Mouse (Mus musculus) leukemia stem cell, adult 10-12 weeks (primary cell): ENCODE data around the gene Tacc3. TPM values are rescaled to one million over a fixed set of nuclear protein-coding genes. Genes with fewer than 3 reads are reported as not detected.

Experiments
- polyA plus RNA-seq: library from polyadenylated mRNA; stranded (reverse); fragments of >175 nt; gene quantifications from 2 replicates; pipeline ENCODE4 v1.2.3, GENCODE M21; 2012; ENCODE audit warnings: low replicate concordance

The Tacc3 gene
- 21.1 and 32.2 TPM in 2 replicates for polyA plus RNA-seq

DNA sequence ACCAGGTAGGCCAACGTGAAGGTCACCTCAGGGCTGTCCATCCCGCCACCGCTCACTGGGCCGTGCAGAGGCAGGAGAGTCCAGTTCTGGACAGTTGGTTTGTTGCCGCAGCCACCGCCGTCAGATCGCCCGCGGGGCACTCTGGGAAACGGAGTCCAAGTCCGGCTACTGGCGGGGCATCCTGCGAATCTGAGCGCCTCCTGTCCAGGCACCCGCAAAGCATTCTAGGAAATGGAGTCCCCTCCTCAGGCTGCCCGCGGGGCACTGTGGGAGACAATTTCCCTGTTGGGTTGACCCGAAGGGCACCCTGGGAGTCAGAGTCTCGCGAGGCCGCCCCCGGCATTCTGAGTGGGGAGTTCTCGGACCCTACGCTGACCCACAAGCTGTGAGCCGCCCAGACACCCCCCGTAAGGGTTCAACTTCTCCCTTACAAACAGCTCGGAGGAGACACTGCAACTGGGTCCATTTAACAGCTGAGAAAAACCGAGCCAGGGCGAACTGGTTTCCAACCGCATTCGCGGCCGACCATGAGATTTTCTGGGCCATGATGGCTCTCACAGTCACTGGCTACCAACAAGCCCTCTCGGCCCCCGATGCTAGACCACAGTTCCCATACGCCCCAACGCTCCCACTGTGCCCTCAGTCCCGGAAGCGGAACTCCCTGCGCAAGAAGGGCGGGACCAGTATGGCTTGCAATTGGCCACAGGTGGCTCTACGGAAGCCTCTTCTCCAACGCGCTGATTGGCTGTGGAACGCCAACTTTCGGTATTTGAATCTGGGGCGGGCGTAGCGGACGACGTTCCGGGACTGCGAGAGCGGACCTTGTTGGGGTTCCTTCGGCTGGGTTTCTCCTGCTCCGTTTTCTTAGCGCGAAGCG, at the start of gene Tacc3, which contains the start of gene Tmem129:
Gene Tacc3 (plus strand): TSS at position 342 of the 877 bp plus-strand sequence.
Gene Tmem129 (minus strand): TSS at position 630 of the 877 bp plus-strand sequence.

DNA sequence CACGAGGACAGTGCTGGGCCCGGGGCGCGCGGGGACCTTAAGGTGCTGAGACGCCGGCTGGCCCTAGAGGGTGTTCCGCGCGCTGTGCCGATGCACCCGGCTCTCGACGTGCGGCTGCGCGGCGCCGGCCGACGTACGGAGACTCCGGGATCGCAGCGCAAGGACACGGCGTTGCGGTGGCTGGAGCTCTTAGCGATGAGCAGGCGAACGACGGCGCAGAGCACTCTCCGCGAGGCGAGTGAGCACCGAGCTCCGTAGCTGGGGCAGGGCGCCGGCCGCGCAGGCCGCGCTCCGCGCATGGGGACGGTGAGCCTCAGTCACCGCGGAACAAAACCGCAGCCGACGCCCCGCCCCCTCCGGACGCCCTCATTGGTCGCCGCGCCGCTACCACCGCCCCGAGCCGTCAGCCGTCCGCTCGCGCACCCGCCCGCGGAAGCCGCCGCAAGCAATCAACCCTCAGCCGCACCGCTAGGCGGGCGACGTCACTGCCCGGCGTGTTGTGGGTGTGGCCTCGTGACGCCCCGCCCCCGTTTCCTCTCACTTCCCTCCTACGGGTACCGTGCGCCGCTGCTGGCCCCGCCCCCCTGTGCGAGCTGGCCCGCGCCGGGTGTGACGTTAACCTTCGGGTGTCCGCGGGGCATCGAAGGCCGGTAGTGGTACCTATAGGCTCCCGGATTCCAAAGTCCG, 28.5 kb upstream of the Tacc3 start, which contains the start of the genes Fam53a and Gm9903:
Gene Fam53a (minus strand): TSS at position 335 of the 687 bp plus-strand sequence.
Gene Gm9903 (plus strand): TSS at position 625 of the 687 bp plus-strand sequence.

DNA sequence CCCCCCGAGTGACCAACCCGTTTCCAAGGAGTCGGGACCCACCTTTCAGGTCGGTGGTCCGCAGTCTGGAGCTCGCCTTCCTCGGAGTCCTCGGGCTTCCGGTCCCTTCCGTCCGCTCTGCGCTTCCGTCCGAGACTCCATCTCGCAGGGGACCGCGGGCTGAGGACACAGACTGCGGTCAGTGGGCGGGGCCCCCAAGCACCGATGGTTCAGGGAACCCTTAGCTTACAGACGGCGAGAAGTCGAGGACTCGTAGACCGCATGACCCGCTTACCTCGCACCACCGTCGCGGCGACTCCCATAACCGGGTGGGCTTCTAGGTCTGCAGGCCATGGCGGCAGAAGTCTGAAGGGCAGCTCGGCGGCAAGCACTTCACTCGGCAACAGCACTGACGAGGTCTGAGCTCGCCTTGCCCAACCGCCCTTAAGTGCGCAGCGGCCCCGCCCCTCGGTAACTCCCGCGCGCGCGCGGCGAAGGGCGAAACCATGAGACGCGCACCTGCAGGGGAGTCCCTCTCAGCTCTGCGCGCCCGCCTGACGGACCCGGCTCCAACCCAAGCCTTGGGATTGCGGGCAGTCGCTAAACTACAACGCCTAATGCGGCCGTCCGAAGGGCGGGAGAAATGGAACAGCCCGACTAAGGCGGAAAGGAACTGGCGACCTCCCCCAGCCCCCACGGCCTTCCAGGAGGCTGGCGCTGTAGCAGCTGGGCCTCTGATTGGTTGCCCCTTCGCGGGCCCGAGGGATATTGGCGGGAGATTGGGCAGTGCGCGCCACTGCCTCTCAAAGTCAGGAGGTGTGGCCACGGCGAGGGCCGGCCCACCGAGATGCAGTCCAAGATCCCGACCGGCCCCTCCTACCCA, 5.8 kb upstream of the Tacc3 start, which contains the start of gene Slbp:
Gene Slbp (minus strand): TSS at position 654 of the 862 bp plus-strand sequence.

DNA sequence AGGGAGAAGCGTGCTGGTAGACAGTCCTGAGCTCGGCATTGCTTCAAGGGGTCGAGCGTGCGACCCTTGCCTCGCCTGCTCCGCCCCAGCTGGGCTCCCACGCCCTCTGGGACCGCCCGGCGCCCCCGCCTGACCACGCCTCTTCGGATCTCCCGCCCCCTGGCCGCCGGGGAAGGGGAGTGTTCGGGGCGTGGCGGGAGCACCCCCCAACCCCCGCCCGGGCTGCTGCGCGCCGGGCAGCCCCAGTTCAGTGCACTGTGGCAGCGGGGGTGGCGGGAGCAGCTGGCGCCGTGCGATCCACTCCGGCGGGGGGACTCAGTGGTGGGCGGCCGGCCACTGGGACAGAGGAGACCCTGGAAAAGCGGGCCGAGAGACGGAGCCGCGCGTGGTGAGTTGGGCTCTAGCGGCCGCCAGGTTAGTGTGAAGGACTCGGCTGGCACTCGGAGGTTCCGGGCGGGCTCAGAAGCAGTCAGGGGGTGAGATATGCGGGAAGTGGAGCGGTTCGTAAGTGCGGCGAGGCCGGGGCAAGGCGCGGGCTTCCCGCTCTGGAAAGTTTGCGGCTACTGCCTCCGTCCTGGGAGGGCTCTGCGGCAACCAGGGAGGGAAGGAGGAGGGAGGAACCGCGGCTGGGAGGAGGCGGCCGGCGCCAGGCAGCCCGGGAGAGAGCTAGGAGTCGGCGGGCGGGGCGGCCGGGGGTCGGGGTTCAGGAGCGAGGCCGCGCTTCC, 63.8 kb downstream of the Tacc3 start, which contains the start of gene Fgfr3:
Gene Fgfr3 (plus strand): TSS at position 134 of the 725 bp plus-strand sequence.

Other genes with a start within 250 kb of the Tacc3 start
- not detected in 2 replicates for gene Nkx1-1, start 224.2 kb upstream of the Tacc3 start, polyA plus RNA-seq
- 99.4 and 129 TPM in 2 replicates for gene Fam53a, start 28.5 kb upstream of the Tacc3 start, polyA plus RNA-seq
- not detected in 2 replicates for gene Gm9903, start 28.2 kb upstream of the Tacc3 start, polyA plus RNA-seq
- gene Slbp, start 5.6 kb upstream of the Tacc3 start, polyA plus RNA-seq = 121 and 170 TPM in 2 replicates
- gene Tmem129, start 288 bp downstream of the Tacc3 start, polyA plus RNA-seq = 7.9 and 22.7 TPM in 2 replicates
- gene Fgfr3, start 63.5 kb downstream of the Tacc3 start, polyA plus RNA-seq = 0.05 and 0.49 TPM in 2 replicates
- gene Letm1, start 124.7 kb downstream of the Tacc3 start, polyA plus RNA-seq = 34.9 and 43.8 TPM in 2 replicates
- 8.0 and 19.1 TPM in 2 replicates for gene Nsd2, start 162.6 kb downstream of the Tacc3 start, polyA plus RNA-seq